Mouse (Mus musculus) heart, adult 2 months (tissue): Measurements from ENCODE around the gene Usmg5.

Experiments
- CTCF ChIP-seq: fragments of 200-600 bp; IDR thresholded peaks from 2 replicates; pipeline ENCODE4 v1.8.1; 2022; ENCODE audit warnings: antibody characterized with exemption, mild to moderate bottlenecking, moderate library complexity
- EP300 ChIP-seq: fragments of 200-500 bp; IDR thresholded peaks from 2 replicates; pipeline ENCODE4 v1.6.1; 2011; ENCODE audit warnings: low read depth, low read length, control low read depth; ENCODE audit not compliant: insufficient read depth
- POLR2A ChIP-seq: fragments of 200-500 bp; IDR thresholded peaks from 2 replicates; pipeline ENCODE4 v1.6.1; 2011; ENCODE audit warnings: mild to moderate bottlenecking, low read depth, low read length, control low read depth; ENCODE audit not compliant: insufficient read depth

DNA sequence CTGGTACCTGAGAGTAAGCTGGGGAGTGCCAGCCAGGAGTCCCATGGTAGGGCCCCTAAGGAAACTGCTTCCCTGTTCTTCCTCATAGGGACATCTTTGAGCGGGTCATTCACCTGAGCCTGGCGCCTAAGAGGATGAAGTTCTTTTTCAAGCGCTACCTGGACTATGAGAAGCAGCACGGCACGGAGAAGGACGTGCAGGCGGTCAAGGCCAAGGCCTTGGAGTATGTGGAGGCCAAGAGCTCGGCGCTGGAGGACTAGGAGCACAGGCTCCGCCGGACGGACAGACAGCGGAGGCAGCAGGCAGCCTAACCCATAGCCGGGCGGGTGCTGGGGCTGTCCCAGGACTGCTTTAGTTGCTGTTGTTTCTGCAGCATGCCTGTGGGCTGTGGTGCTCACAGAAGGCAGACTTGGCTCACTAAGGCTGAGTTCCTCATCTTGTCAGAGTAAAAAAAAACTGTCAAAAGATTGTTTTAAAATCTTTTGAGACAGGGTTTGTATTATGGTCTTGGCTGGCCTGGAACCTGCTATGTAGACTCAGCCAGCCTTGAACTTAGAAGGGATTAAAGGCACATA is 40.2 kb upstream of the Usmg5 start:
- TF ChIP-seq CTCF (no peak), EP300 (no peak), POLR2A (no peak)
